Mouse (Mus musculus): Measurements from ENCODE around the gene Slc16a10. TPM values are rescaled to one million over a fixed set of nuclear protein-coding genes. Genes with fewer than 3 reads are reported as not detected.

Gene Slc16a10
- total and polyA plus RNA-seq, 3 experiments = 4.1 to 10.4 (median 4.5) TPM

DNA sequence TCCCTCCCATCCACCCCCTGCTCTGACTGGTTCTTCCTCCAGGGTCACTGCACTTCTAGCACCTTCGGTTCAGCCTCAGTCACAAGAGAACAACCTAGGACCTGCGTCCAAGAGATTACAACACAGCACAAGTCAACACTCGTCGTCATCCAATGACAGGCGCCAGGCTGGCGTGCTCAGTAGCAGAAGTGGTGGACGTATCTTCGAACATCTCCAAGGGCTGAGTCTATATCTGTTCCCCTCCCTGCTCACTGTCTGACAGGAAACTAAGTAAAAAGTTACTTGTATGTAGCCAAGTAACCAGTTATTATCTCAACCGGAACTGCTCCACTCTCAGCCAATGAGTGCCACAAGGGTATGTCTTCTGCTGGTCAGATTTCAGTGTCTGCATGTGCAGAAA is 16.9 kb downstream of the Slc16a10 start:
- no peak overlapping the region for H3K27ac ChIP-seq (ENCODE audit: insufficient read depth, low read depth)
- H3K4me3 ChIP-seq (replicated peaks in 1 of 3; ENCODE audit: low read depth in 2 of 3, low read length in 2 of 3, poor library complexity in 1 of 3) = no peak overlapping the region
- no peaks in the 10 kb centered on the region for H3K36me3 ChIP-seq (replicated peaks in 1 of 2; ENCODE audit: control insufficient read depth in 1 of 2, insufficient read depth in 1 of 2, low read length in 1 of 2)
- dilution Hi-C loops (cut with MboI; ENCODE audit: extremely low pct_ligation_motif_present, extremely low pct_unique_long_range_greater_than_20kb, low sequenced_read_pairs) (no loop called here), in situ Hi-C loops (cut with MboI; ENCODE audit: low pct_ligation_motif_present, low pct_unique_long_range_greater_than_20kb, low sequenced_read_pairs) (no loop called here)
- no peaks in the 10 kb centered on the region for H3K27me3 ChIP-seq (replicated peaks)
- TF ChIP-seq CHD1 (IDR thresholded peaks at IDR 0.05; ENCODE audit: low read depth, low read length) (no peak), MXI1 (IDR thresholded peaks at IDR 0.05; ENCODE audit: low read depth, low read length) (no peak), MYC (IDR thresholded peaks at IDR 0.05; ENCODE audit: low read depth, low read length) (no peak), ZMIZ1 (IDR thresholded peaks at IDR 0.05; ENCODE audit: low read depth, low read length) (no peak), POLR2AphosphoS2 (IDR thresholded peaks at IDR 0.05; ENCODE audit: low read depth, low read length) (no peak), HCFC1 (IDR thresholded peaks at IDR 0.05; ENCODE audit: low read depth, low read length) (no peak), ZC3H11A (IDR thresholded peaks at IDR 0.05; ENCODE audit: low read depth, low read length) (no peak), JUND (conservative IDR thresholded peaks at IDR 0.05; ENCODE audit: low read depth, low read length) (no peak), IRF4 (IDR thresholded peaks at IDR 0.05; ENCODE audit: low read depth, low read length) (no peak), SIN3A (IDR thresholded peaks at IDR 0.05; ENCODE audit: low read length) (no peak)
- peaks cover 12 to 17% of the 10 kb centered on the region in 2 experiments for H3K4me1 ChIP-seq (ENCODE audit: control insufficient read depth in 1 of 2, insufficient read depth in 2 of 2)
- H3K9me3 ChIP-seq (replicated peaks; ENCODE audit: low read length) = no peaks in the 10 kb centered on the region
- H3K4me2 ChIP-seq (ENCODE audit: insufficient read depth, low read depth, poor library complexity, severe bottlenecking) = no peak overlapping the region
- 0 out of 2 replicates have a peak, but pooled peaks cover 2% of the 10 kb centered on the region for H3K79me2 ChIP-seq (replicated peaks; ENCODE audit: control insufficient read depth, extremely low read depth, insufficient read depth, poor library complexity, severe bottlenecking)
- H3K9ac ChIP-seq (ENCODE audit: insufficient read depth, low read depth) = no peak overlapping the region
- no peak for DNase-seq (ENCODE audit: extremely low read depth)

- no peaks in the 10 kb centered on the region for H3K27me3 ChIP-seq (replicated peaks)
- TF ChIP-seq EP300 (IDR thresholded peaks at IDR 0.05; ENCODE audit: low read length) = no peak
- TF ChIP-seq POLR2A (IDR thresholded peaks at IDR 0.05; ENCODE audit: low read depth, low read length) = no peak
- no peak for TF ChIP-seq ZKSCAN1 (IDR thresholded peaks at IDR 0.05; ENCODE audit: borderline replicate concordance, low read depth, low read length)
- TF ChIP-seq MXI1 (IDR thresholded peaks at IDR 0.05; ENCODE audit: low read depth, low read length) = no peak
- no peak for TF ChIP-seq JUND (conservative IDR thresholded peaks at IDR 0.05; ENCODE audit: low read depth, low read length)
- TF ChIP-seq MEF2A (IDR thresholded peaks at IDR 0.05; ENCODE audit: borderline replicate concordance, low read depth, low read length) = no peak
- TF ChIP-seq USF2 (conservative IDR thresholded peaks at IDR 0.05; ENCODE audit: low read depth, low read length) = no peak
- no peak for TF ChIP-seq POLR2AphosphoS2 (IDR thresholded peaks at IDR 0.05; ENCODE audit: low read depth, low read length)
- no peak for TF ChIP-seq MAX (IDR thresholded peaks at IDR 0.05; ENCODE audit: low read length)
- TF ChIP-seq BHLHE40 (IDR thresholded peaks at IDR 0.05; ENCODE audit: low read depth, low read length) = no peak
- no peak for TF ChIP-seq CTCF (conservative IDR thresholded peaks at IDR 0.05 in 1 of 2, IDR thresholded peaks at IDR 0.05 in 1 of 2; ENCODE audit: low read depth in 2 of 2, low read length in 2 of 2)
- no peak for TF ChIP-seq GABPA (IDR thresholded peaks at IDR 0.05; ENCODE audit: insufficient replicate concordance, low read depth, low read length)
- TF ChIP-seq NRF1 (IDR thresholded peaks at IDR 0.05; ENCODE audit: low read depth, low read length) = no peak
- TF ChIP-seq ETS1 (conservative IDR thresholded peaks at IDR 0.05; ENCODE audit: low read depth, low read length) = no peak
- TF ChIP-seq E2F4 (IDR thresholded peaks at IDR 0.05; ENCODE audit: insufficient replicate concordance, low read depth, low read length) = no peak
- TF ChIP-seq USF1 (IDR thresholded peaks at IDR 0.05; ENCODE audit: low read depth, low read length) = no peak
- no peak for TF ChIP-seq KAT2A (IDR thresholded peaks at IDR 0.05; ENCODE audit: insufficient replicate concordance, low read length)
- TF ChIP-seq CHD2 (IDR thresholded peaks at IDR 0.05; ENCODE audit: low read length) = no peak
- no peak for TF ChIP-seq ZNF384 (IDR thresholded peaks at IDR 0.05; ENCODE audit: low read depth, low read length)
- no peak overlapping the region for H3K4me3 ChIP-seq (replicated peaks in 1 of 3; ENCODE audit: low read depth in 2 of 3, low read length in 2 of 3, poor library complexity in 1 of 3)
- H3K9me3 ChIP-seq (replicated peaks; ENCODE audit: low read length) = no peaks in the 10 kb centered on the region
- H3K27ac ChIP-seq (ENCODE audit: insufficient read depth, low read depth) = no peak overlapping the region
- in situ Hi-C loops (cut with MboI; ENCODE audit: low pct_ligation_motif_present, low pct_unique_long_range_greater_than_20kb, low sequenced_read_pairs) (no loop called here), dilution Hi-C loops (cut with MboI; ENCODE audit: extremely low pct_ligation_motif_present, extremely low pct_unique_long_range_greater_than_20kb, low sequenced_read_pairs) (no loop called here)
- 0 out of 2 replicates have a peak, but pooled peaks cover 2% of the 10 kb centered on the region for H3K79me2 ChIP-seq (replicated peaks; ENCODE audit: control insufficient read depth, extremely low read depth, insufficient read depth, poor library complexity, severe bottlenecking)
- no peak overlapping the region for H3K4me2 ChIP-seq (ENCODE audit: insufficient read depth, low read depth, poor library complexity, severe bottlenecking)
- DNase-seq (ENCODE audit: extremely low read depth) = no peak
- H3K36me3 ChIP-seq (replicated peaks in 1 of 2; ENCODE audit: control insufficient read depth in 1 of 2, insufficient read depth in 1 of 2, low read length in 1 of 2) = no peaks in the 10 kb centered on the region
- peaks cover 10 to 15% of the 10 kb centered on the region in 2 experiments for H3K4me1 ChIP-seq (ENCODE audit: control insufficient read depth in 1 of 2, insufficient read depth in 2 of 2)
- H3K9ac ChIP-seq (ENCODE audit: insufficient read depth, low read depth) = no peak overlapping the region
Observed at GRCm38 (mm10) chr10:40124570-40124969, 17.5 kb downstream of the Slc16a10 start.

Measured in CH12.LX (cell line).